Mouse (Mus musculus) intestine, postnatal 0 days (tissue): ENCODE data around the gene Top3a. TPM values are rescaled to one million over a fixed set of nuclear protein-coding genes. Genes with fewer than 3 reads are reported as not detected.

ENCODE experiments used
- ATAC-seq: fragments of 200-750 bp; cut with Nextera tagmentation; 2 replicates; pipeline ENCODE4 v1.8.0; 2017; ENCODE audit warnings: mild to moderate bottlenecking, moderate TSS enrichment, moderate library complexity
- H3K27ac ChIP-seq: fragments of 300-500 bp; sonication (generic); 2 replicates; pipeline ENCODE4 v1.5.1; 2014; ENCODE audit warnings: mild to moderate bottlenecking, low read depth, low read length, moderate library complexity
- H3K27me3 ChIP-seq: fragments of 300-500 bp; sonication (generic); replicated peaks from 2 replicates; pipeline ENCODE4 v1.6.1; 2014; ENCODE audit warnings: low read length, mixed read lengths; ENCODE audit not compliant: control insufficient read depth, insufficient read depth
- H3K36me3 ChIP-seq: fragments of 300-500 bp; sonication (generic); 2 replicates; pipeline ENCODE4 v1.6.1; 2014; ENCODE audit warnings: mild to moderate bottlenecking, moderate library complexity; ENCODE audit not compliant: control insufficient read depth, insufficient read depth
- H3K4me1 ChIP-seq: fragments of 300-500 bp; sonication (generic); replicated peaks from 2 replicates; pipeline ENCODE4 v1.6.1; 2014; ENCODE audit warnings: antibody characterized with exemption, low read length, mixed read lengths; ENCODE audit not compliant: control insufficient read depth, insufficient read depth
- H3K4me2 ChIP-seq: fragments of 300-500 bp; sonication (generic); replicated peaks from 2 replicates; pipeline ENCODE4 v1.6.1; 2014; ENCODE audit warnings: low read depth, mild to moderate bottlenecking, moderate library complexity
- H3K4me3 ChIP-seq: fragments of 300-500 bp; sonication (generic); 2 replicates; pipeline ENCODE4 v1.5.1; 2014; ENCODE audit warnings: low read depth, low read length
- H3K9ac ChIP-seq: fragments of 300-500 bp; sonication (generic); 2 replicates; pipeline ENCODE4 v1.6.1; 2014; ENCODE audit warnings: mild to moderate bottlenecking, low read depth, low read length
- H3K9me3 ChIP-seq: fragments of 300-500 bp; sonication (generic); 2 replicates; pipeline ENCODE4 v1.6.1; 2016; ENCODE audit warnings: mixed run types; ENCODE audit not compliant: control insufficient read depth
- CTCF ChIP-seq: sonication (generic); IDR thresholded peaks from 2 replicates; pipeline ENCODE4 v1.5.1; 2016; ENCODE audit warnings: low read depth, mild to moderate bottlenecking, control low read depth, antibody characterized with exemption, moderate library complexity
- WGBS: fragments of 180-500 bp; shearing (Covaris S2); extraction: QIAGEN DNeasy Blood & Tissue Kit; methylation state at CpG from one replicate; pipeline ENCODE4 v1.1.7; 2014; 5-methylcytosine and 5-hydroxymethylcytosine counted together
- polyA plus RNA-seq: library from polyadenylated mRNA; unstranded; fragments of >200 nt; fragmentation: Nextera tagmentation; extraction: Ambion mirVana; gene quantifications from 2 replicates; pipeline ENCODE4 v1.2.1, GENCODE M21; 2015

The Top3a gene
- polyA plus RNA-seq, 1 experiment from 2014 or later = 3.2 TPM

DNA sequence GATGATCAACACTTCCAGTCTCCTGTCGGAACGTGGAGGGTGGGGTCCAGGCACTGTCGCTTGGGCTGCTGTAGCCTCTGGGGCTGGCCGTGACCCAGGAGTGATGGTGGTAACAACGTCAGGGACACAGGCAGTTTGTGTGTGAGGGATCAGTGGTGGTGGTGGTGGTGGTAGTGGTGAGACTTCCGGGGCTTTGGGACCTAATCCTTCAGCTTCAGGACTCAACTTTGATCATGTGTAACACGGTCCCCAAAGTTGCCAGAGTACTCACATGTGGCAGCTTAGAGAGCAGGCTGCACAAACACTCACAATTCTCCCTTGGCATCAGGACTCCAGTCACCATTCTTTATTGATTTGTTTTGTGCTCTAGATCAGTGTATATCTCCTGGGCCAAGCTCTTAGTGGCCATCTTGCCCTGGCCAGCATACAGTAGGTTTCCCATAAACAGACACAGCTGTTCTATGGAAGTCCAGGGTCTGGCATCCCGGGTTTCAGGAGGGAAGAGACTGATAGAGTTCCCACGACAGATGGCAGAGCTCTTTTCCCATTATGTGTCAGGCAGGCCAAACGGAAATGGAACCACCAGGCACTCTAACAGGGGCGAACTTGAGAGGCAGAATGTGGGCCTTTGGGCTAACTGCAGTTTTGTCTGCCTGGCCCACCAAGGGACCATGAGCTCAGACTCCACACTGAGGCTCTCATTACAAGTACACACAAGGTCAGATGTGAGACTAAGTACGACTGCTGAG lies 49.6 kb downstream of the Top3a start:
- Histone ChIP-seq H3K36me3 (peaks cover 25% of the 10 kb centered on the region), H3K4me2 (peak overlapping the region; percentile 78), H3K9me3 (no peaks in the 10 kb centered on the region), H3K27me3 (no peaks in the 10 kb centered on the region), H3K9ac (peak overlapping the region; percentile 89), H3K4me1 (no peaks in the 10 kb centered on the region; the same call in 1 of the 2 replicates), H3K27ac (peak overlapping the region; percentile 83), H3K4me3 (peak overlapping the region; percentile 82)
- ATAC-seq = peak; percentile 1; the same call in 1 of the 2 replicates
- no peak for TF ChIP-seq CTCF
- 6% methylated on average over 12 of the region's 12 CpGs for WGBS

DNA sequence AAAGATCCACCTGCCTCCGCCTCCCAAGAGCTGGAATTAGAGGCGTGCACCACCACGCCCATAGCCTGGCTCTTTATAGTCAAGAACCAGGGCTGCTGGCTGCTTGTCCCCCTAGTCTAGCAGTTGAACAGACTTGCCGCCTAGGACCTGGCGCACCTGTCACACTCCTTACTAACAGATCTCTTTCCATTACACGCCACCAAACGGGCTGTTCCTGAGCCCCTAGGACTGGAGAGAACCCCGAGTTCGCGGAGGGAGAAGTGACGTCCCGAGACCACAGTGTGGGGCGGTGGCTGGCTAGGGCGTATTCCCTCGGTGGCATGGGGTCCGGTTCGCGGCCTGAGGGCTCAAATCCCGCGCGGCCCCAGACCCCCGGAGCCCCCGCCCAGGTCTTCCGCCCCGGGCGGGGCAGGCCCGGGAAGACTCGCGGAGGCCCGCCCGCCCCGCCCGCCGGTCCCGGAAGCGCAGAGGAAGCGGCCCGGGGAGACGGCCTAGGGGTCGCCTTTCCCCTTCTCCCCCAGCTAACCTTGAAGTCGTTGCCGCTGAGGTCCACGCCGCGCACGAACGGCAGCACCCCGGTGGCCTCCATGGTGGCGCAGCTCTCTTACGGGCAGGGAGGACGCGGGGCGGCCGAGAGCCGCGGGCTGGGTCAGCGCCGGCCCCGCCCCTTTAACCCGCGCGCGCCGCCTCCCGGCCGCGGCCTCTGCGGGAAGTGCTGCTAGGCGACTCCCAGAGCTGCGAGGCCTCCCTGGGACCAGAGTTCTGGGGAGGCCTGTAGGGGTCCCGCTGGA lies 50.4 kb downstream of the Top3a start, which contains the start of gene Flii:
Gene Flii, minus strand, starts transcription at position 663 of the 791 bp plus-strand sequence.
- peaks cover 29% of the 10 kb centered on the region for H3K36me3 ChIP-seq
- peak within 1 kb of the TSS; percentile 82 for H3K4me3 ChIP-seq
- H3K27ac ChIP-seq = peak within 1 kb of the TSS; percentile 83
- peak; percentile 85 for TF ChIP-seq CTCF
- H3K4me1 ChIP-seq = no peaks in the 10 kb centered on the region; the same call in 1 of the 2 replicates
- no peaks in the 10 kb centered on the region for H3K27me3 ChIP-seq
- H3K9me3 ChIP-seq = no peaks in the 10 kb centered on the region
- WGBS = under 1% methylated on average over 35 of the region's 71 CpGs
- H3K4me2 ChIP-seq = peak within 1 kb of the TSS; percentile 78
- ATAC-seq = peak; percentile 73
- peak within 1 kb of the TSS; percentile 89 for H3K9ac ChIP-seq

DNA sequence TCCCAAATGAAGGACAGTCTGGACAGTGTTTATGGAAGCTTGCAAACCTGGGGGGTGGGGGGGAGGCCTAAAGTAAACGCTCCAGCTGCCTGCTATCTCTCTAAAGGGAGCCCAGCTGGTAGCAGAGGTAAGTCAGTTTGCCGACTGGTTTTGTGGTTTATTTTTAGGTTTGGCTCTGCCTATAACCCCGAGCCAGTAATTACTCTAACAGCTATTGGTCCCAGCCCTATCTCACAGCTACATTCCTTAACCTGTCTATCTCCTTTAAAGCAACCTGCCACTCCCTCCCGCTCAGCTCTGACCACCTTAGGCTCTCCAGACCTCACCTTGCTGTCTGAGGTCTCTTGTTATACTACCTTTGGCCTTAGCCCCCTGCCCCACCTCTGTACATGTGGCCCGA lies 57.9 kb downstream of the Top3a start:
- Histone ChIP-seq H3K36me3 (peaks cover 97% of the 10 kb centered on the region), H3K27me3 (no peaks in the 10 kb centered on the region)
- WGBS = 37% methylated on average over 5 of the region's 5 CpGs

DNA sequence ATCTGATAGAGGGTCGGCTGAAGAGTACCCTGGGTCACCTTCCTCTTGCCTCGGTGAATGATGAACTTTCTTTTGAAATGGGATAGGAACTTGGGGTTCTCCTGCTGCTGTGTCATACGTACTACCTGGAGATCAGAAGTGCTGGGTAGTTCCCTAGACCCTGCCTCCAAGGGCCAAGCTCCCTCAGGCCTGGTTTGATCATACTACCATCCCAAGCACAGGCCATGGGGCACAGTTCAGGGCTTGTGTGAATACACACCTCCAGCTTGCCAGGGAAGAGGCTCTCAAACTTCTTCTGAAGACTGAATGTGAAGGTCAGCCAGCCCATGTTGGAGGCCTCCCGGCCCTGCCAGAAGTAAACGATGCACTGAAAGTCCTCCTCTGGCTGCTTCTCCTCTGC lies 61.3 kb downstream of the Top3a start:
- TF ChIP-seq CTCF = no peak
- Histone ChIP-seq H3K4me1 (no peaks in the 10 kb centered on the region), H3K27me3 (no peaks in the 10 kb centered on the region), H3K4me2 (no peak overlapping the region), H3K4me3 (no peak overlapping the region), H3K36me3 (peaks cover 98% of the 10 kb centered on the region), H3K9me3 (no peaks in the 10 kb centered on the region), H3K9ac (no peak overlapping the region), H3K27ac (no peak overlapping the region)
- 83% methylated on average over 5 of the region's 5 CpGs for WGBS
- ATAC-seq = no peak

More for the DNA sequence above, 57.9 kb downstream of the Top3a start:
- no peak overlapping the region for H3K9ac ChIP-seq
- no peak overlapping the region for H3K4me3 ChIP-seq
- no peaks in the 10 kb centered on the region for H3K9me3 ChIP-seq
- no peak overlapping the region for H3K27ac ChIP-seq
- no peak overlapping the region for H3K4me2 ChIP-seq
- ATAC-seq = no peak
- no peaks in the 10 kb centered on the region for H3K4me1 ChIP-seq
- TF ChIP-seq CTCF = no peak

DNA sequence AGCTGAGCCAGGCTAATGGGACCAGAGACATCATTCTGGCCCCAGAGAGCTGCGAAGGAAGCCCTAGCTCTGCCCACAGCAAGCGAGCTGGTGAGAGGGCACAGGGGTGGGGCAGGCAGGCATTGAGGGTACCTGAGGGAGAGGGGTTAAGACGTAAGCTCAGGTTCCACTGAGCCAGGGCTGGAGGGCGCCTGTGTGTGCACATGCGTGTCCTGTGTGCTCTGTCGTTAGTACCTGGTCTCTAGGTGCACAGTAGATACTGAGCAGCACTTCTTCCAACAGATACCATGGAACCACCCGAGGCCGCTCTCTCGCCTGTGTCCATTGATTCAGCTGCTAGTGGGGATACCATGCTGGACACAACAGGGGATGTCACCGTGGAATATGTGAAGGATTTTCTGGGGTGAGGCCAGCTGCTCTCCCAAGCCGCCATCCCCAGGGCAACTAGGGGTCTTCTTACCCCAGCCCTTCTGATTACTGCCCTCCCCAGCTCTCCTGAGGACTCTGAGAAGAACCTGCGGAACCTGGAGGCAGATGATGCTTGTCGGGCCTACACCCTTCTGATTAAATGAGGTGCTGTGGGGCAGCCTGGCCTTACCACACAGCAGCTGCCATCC lies 64.4 kb downstream of the Top3a start:
- no peaks in the 10 kb centered on the region for H3K4me1 ChIP-seq
- no peak overlapping the region for H3K4me2 ChIP-seq
- H3K27me3 ChIP-seq = no peaks in the 10 kb centered on the region
- no peak overlapping the region for H3K27ac ChIP-seq
- no peaks in the 10 kb centered on the region for H3K9me3 ChIP-seq
- no peak overlapping the region for H3K4me3 ChIP-seq
- no peak for ATAC-seq
- H3K9ac ChIP-seq = no peak overlapping the region
- WGBS = 90% methylated on average over 13 of the region's 13 CpGs
- peaks cover 98% of the 10 kb centered on the region for H3K36me3 ChIP-seq
- no peak for TF ChIP-seq CTCF

DNA sequence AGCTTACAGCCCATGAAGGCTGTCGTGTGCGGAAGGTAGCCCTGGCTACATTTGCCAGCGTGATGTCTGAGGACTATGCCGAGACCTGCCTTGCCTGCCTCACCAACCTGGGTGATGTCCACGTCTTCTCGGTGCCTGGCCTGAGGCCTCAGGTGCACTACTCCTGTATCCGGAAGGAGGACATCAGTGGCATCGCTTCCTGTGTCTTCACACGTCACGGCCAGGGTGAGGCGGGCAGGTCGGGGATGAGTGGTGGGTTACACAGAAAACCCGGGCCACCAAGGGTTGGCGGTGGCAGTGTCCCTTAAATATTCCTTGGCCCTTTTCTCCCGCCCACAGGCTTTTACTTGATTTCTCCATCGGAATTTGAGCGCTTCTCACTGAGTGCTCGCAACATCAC lies 65.1 kb downstream of the Top3a start:
- TF ChIP-seq CTCF = no peak
- Histone ChIP-seq H3K4me3 (no peak overlapping the region), H3K9me3 (no peaks in the 10 kb centered on the region), H3K27me3 (no peaks in the 10 kb centered on the region), H3K9ac (no peak overlapping the region), H3K4me2 (no peak overlapping the region), H3K4me1 (no peaks in the 10 kb centered on the region), H3K27ac (no peak overlapping the region), H3K36me3 (peaks cover 98% of the 10 kb centered on the region)
- ATAC-seq = no peak
- whole genome bisulfite sequencing = 94% methylated on average over 18 of the region's 18 CpGs
